Mouse (Mus musculus): ENCODE results near the gene Sapcd1.

Sapcd1 gene

DNA sequence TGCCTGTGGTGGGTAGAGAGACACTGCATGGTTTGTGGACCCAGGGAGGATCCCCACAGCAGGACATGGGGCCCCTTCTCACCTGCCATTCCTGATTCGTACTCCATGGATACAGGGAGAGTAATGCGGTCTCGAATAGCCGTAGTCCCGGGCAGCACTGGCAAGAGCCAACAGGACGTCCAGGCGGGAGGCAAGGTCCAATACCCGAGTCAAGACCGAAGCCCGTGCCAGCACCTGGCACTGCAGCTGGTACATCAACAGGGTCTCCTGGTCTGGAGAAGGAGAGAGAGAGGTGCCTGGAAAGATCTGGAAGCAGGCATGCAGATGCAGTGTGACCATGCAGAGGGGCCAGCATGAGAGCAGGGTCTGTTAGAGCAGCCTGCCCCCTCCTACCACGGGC lies 3.5 kb upstream of the Sapcd1 start:
- DNase-seq (ENCODE audit: low read depth, low spot score): no peak

DNA sequence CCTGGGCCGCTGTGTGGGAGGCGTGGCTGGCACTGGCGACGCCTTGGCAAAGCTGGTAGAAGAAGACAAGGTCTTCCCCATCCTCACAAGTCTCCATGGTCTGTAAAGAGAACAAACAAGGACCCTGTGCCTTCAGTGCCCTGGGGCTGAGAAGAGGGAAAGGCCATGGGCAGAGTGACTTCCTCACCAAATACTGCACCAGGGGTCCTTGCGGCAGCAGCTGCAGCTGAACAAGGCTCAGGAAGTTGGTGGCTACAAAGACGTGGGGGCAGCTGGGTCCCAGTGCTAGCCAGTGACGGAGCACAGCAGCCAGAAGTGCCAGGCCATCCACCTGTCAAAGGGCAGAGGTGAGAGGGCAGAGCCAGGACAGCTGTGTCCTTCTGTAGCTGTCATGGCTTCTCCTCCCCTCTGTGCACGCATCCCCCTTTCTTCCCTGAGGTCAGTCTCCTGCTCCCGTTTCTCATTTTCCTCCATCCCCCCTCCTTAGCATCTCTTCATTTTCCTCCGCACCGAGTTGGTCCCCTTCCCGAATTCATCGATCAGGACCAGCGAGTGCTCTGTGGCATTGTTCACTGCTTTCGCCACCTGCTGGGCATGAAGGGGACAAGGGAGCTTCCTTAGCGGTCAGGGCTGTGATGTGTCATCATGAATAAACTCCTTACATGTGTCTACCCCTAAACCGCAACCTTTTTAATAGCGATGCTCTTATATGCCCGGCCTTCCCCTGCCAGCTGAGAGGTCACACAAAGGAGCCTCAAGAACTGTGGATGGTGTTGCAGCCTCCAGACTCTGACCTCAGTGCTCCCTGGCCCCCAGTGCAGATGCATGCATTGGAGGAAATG lies 2.1 kb upstream of the Sapcd1 start:
- no peak for DNase-seq (ENCODE audit: low read depth, low spot score)

DNA sequence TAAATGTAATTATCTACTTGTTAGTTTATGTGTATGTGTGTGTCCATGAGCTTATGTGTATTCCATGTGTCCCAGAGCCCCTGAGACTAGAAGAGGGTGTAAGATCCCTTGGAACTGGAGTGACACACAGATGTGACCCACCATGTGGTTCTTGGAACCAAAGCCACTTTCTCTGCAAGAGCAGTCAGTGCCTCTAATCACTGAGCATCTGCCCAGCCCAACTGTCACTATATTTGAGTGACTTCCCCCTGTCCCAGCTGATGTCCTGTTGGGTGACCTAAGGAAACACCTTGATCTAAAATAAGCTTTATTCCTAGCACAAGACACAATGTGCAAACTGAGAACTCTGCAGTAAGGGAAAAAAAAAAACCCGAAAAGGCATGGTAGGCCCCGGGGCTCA lies 499 bp upstream of the Sapcd1 start:
- no peak for DNase-seq (ENCODE audit: low read depth, low spot score)

DNA sequence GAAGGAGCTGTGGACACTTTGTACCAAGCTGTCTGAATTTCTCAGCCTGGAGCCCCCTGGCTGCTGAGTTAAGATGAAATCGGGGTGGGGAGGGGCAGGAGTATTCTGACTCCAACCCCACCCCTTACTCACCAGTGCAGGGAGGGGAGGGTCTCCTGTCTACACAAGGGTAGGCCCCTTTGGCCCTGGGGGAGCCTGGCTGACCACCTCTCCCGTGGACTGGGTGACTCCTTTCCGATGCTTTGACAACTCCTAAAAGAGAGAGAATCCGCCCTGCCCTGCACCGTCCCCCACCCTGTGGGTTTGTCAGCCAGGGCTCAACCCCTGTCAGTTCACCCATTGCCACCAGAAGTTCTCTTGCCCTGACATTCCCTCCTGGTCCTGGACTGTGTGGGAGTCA lies 1.6 kb downstream of the Sapcd1 start:
- DNase-seq (ENCODE audit: low read depth, low spot score): no peak

DNA sequence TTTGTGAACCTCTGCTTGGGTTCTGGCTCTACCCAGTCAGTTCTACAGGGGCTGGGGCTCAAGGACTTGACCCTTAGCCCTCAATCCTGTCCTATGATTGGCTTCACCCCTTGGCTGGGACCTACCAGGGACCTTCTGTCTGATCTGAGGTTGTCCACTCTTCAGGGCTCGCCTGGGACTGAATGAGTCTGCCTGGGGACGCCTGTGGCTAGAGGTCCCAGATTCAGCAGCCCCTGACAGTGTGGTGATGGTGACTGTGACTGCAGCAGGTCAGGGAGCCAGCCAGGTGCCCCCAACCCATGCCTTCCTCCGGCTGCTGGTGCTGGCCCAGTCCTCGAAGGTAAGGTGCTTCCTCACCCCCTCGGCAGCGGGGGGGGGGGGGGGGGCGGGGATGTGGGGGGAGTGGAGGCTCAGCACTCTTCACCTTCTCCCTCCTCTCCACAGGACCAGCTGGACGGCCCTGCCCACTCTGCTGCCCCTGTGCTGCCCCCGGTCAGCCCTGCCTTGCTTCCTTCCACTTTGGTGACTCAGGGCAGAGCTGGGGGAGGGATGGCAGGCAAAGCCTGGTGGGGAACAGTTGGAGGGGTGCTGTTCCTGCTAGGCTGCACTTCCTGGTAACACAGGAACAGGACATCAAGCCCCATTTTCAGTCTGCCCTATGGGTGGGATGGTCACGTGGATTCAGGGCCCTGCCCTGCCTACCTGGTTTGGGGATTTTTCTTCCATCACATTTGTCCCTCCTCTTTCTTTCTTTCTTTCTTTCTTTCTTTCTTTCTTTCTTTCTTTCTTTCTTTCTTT lies 2.9 kb downstream of the Sapcd1 start:
- DNase-seq (ENCODE audit: low read depth, low spot score): no peak

DNA sequence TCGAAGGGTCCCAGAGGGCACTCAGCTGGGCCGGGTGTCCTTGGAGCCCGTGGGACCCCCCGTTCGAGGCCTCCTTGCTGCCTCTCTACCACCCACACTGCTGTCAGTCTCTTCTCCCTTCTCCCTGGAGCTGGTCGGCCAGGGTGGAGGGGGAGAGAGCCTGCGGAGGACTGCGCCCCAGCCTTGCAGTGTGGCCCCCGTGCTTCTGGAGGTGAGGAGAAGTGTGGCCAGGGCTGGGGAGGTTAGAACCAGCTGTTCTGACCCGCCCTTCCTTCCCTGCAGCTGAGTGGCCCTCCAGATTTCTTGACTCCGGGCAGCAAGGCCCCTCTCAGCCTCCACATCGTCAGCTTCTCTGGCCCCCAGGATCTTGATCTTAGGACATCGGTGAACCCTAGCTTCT lies 3.6 kb downstream of the Sapcd1 start:
- no peak for DNase-seq (ENCODE audit: low read depth, low spot score)

DNA sequence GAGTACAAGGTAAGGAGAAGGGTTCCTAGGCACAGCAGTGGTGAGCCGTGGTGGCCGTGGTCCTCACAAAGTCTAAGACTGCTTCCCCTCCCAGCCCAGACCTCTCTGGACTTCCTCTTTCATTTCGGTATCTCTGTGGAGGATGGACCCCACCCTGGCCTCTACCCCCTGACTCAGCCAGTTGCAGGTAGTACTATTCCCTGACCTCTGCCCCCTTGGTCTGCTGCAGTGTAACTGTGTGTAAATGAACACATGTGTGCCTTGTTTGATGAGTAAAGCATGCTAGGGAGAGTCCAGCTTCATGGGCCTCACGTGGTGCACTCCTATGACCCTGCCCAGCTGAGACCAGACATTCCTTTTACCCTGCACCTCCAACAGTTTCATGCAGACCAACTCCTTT lies 4.1 kb downstream of the Sapcd1 start:
- no peak for DNase-seq (ENCODE audit: low read depth, low spot score)

DNA sequence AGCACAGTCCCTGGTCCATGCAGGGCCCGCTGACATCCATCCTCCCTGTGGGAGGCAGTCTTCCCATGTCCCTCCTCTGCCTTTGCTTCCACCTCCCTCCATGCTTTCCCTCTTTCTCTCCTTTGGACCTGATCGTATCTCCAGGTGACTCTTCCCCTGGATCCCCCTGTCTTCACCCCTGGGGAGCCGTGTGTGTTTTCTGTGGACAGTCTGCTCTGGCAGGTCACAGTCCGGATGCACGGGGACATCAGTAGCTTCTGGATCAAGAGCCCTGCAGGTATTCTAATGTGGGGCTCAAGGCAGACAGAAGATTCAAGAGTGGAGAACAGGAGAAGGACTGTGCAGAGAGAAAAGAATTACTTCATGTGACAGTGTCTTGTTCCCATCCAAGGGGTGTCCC lies 4.6 kb downstream of the Sapcd1 start:
- no peak for DNase-seq (ENCODE audit: low read depth, low spot score)

DNA sequence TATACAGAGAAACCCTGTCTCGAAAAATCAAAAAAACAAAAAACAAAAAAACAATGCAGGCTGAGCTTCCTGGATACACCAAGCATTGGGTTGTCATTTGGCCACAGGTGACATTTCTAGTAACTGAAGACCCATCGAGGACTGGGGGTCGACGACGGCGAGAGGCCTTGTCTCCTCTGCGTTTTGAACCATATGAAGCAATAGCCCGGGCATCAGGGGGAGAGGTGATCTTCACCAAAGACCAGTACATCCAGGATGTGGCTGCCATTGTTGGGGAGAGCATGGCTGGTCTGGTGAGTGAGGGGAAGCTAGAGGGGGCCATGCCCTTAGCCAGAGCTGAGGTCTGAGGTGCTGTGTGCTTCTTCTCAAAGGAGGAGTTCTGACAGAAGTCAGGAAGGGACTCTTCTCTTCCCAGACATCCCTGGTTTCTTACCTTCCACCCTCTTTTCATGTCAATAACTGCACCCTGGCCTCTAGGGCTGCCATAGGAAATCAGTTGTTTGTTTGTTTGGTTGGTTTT lies 5.2 kb downstream of the Sapcd1 start:
- DNase-seq (ENCODE audit: low read depth, low spot score): no peak

DNA sequence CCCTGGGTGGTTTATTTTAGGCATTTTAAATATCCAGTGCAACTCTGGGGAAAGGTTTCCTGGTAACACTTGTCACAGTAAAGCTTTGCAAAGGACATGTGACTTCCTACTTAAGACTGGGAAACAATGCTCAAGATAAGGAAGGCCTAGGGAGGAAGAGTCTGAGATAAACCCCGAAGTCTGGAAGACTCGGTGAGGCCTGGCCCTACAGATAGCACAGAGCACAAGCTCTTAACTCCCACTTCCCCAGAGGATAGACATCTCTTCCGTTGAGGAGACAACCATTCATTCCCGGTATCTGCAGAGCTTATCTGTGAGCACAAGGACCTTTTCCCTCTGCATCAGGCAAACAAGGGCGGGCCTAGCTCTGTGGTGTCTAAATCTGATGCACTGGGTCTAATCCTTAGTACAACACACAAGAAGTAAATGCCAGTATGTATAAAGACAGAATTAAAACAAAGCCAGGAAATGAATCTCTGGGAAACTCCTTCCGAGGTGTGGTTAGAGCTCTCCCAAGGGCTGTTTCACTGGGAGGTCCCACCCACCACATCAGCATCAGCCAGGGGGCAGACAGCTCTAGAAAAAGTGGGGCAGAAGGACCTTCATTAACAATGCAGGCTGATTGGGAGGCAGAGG lies 5.9 kb downstream of the Sapcd1 start:
- no peak for DNase-seq (ENCODE audit: low read depth, low spot score)

DNA sequence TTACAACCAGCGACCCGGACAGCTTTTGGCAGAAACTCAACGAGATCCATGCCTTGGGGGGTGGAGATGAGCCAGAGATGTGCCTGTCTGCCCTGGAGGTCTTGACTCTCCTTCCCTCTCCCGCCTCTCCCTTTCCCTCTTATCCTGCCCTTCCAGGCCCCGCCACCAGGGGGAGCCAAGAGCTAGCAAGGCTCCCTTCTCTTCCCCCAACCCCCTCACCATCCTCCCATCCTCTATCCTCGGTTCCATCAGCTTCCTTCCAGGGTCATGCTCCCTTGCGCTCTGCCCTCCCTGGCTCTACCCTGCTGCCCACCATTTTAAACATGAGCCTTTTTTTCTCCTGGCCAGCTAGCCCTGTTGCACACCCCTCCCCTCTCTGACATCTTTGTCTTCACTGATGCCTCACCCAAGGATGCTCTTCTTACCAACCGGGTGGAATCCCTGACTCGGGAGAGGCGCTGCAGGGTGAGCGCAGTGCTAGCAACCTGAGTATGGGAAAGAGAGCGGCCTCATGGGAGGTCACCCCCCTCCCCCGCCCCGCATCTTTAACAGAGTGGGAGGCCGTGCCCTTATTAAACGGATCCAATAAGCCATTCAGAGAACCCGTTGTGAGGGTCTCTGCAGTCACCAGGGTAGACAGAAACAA lies 6.5 kb downstream of the Sapcd1 start:
- DNase-seq (ENCODE audit: low read depth, low spot score): peak; percentile 83

DNA sequence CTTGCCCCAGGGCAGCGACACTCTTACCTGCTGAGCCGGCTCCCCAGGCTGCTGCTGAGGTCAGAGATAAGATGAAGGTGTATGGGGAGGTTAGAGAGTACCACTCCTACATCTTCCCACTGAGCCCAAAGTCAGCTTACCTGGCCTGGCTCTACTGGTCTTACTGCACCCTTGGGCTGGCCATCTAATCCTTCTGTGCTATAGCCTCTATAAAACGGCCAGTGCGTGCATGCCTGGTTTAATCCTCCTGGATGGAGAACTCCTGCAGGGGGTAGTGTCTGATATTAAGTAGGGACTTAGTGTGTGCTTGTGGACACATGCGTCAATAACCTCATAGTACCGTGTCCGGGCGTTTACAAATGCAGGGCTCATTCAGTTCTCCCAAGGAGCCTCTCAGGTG lies 7.3 kb downstream of the Sapcd1 start:
- no peak for DNase-seq (ENCODE audit: low read depth, low spot score)

DNA sequence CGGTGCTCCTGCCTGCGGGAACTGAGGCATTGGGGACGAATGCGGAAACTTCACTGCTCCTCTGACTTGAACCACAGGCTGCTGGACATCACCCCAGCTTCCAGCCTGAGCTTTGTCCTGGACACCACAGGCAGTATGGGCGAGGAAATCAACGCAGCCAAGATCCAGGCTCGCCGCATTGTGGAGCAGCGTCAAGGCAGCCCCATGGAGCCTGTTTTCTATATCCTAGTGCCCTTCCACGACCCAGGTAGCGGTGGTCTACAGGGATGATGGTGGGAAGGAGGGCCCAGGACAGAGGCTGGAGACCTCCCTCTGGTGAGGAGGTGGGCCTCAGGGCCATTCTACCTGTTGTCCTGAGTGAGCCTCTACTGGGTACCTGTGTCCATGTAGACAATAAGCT lies 7.9 kb downstream of the Sapcd1 start:
- DNase-seq (ENCODE audit: low read depth, low spot score): no peak

DNA sequence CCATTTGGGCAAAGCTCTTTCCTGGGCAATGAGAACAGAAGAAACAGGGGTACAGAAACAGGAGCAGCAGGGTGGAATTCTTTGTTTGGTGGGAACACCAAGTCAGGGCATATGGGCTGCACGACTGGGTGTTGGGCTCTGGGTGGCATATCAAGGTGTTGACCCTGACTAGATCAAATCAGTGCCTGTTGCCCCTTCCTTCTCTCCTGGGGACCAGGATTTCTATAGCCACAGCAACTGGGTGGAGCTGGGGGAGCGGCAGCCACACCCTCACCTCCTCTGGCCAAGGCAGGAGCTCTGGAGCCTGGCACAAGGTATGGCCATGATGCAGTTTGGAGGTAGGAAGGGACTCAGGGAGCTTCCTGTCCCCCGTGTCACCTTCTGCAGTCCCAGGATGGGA lies 9.6 kb downstream of the Sapcd1 start:
- DNase-seq (ENCODE audit: low read depth, low spot score): no peak

DNA sequence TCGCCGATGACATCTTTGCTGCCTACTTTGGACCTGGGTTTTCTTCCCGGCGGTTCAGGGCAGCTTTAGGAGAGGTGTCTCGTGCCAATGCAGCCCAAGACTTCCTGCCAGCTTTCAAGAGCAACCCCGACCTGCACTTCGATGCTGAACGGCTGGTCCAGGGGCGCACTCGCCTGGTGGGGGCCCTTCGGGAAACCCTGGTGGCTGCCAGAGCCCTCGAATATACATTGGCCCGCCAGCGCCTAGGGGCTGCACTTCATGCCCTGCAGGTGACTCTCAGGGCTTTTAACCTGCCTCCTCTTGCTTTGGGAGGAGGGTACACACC lies 10.1 kb downstream of the Sapcd1 start:
- no peak for DNase-seq (ENCODE audit: low read depth, low spot score)

DNA sequence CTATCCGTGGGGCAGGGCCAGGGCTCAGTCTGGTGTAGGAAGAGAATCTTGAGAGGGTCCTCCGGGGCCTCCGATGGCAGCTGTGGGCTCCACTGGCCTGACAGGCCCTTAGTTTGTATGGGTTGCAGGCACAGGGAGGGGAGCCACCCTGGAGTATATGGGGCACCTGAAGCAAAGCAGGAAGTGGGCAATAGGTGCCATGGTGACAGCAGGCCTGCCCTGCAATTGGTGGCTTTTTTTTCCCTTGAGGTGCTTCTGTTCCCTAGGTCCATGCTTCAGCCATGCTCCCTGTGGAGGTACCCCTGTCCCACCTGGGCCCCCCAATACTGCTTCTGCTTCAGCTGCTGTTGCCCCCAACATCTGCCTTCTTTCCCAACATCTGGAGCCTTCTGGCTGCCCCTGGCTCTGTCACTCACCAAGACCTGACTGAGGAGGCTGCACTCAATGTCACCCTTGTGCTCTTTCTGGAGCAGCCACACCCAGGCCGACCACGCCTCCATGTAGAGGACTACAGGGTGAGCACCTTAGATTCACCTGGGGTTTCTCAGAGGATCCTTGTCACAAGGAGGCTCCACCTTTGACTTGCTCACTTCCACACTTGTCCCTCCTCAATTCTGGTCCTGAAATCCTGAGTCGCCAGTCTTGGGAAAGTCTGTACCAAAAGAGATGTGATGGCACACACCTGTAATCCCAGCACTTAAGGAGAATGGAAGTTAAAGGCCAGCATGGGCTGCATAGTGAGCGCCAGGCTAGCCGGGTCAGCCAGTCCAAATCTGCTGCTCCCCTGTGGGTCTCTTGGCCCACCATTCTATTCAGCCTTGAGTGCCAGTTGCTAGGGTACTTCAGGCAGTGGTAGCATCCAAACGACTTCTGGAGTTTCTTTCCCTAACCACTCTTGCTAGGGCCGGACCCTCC lies 10.8 kb downstream of the Sapcd1 start:
- no peak for DNase-seq (ENCODE audit: low read depth, low spot score)

DNA sequence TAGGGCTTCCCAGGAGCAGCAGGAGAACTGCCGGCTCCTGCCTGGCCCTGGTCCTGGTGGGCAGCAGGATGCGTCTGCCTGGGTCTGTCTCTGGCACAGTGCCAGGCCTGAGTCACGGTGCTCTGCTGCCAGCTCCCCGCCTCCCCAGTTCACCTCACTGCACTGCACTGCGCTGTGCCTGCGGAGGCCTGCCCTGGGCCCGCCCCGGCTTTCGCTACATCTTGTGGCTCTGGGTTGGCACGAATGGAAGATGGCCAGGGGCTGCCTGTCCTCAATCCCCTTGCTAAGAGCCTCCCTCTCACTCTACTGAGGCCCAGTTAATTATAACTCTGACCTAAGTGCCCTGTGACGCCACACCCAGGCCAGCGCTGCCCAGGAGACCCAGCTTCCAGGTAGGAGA lies 11.4 kb downstream of the Sapcd1 start, which contains the start of gene Vwa7:
TSS of gene Vwa7 (plus strand) at position 204 of the 400 bp plus-strand sequence.
- no peak for DNase-seq (ENCODE audit: low read depth, low spot score)

DNA sequence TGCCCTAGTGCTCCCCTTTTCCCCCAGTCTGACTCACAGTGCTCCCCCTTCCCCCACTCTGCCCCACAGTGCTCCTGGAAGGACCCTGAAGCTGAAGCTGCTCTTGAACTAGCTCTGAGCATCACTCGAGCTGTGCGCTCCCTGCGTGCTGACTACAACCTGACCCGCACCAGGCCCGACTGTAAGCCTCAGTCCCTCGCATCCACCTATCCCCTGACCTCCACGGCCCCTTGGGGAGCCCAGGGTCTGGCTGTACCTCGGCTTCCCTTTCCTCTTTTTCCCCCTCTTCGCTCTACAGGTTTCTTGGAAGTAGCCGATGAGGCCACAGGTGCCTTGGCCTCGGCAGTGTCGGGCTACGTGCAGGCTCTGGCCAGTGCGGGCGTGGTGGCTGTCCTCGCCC lies 12.5 kb downstream of the Sapcd1 start:
- DNase-seq (ENCODE audit: low read depth, low spot score): no peak

DNA sequence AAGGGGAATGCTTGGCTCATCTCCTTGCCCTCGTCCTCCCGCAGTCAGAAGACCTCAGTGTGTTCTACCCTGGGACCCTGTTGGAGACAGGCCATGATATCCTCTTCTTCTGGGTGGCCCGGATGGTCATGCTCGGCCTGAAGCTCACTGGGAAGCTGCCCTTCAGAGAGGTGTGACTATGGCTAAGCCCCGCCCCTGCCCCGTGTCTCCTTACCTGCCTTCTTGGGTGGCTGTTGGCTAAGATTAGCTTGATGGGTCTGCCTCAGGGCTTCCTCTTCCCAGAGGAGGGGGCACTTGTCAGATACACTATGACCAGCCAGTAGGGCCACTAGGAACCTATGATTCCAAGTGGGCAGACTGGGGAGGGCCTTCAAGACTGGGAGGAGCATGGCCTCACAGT lies 14.6 kb downstream of the Sapcd1 start:
- no peak for DNase-seq (ENCODE audit: low read depth, low spot score)

DNA sequence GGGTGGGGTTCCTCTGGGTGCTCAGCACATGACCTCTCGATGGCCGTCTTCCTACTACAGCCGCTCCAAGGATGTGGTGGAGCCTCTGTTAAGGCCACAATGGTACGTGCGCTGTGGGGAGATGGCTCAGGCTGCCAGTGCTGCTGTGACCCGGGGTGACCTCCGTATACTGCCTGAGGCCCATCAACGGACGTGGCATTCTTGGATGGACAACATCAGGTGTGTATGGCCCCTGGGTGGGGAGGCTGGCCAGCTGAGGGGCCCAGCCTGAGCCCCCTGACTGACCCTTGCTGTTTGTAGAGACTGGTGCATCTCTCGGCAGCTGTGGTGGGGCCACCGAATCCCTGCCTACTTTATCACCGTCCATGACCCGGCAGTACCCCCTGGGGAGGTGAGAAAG lies 15.4 kb downstream of the Sapcd1 start:
- no peak for DNase-seq (ENCODE audit: low read depth, low spot score)

DNA sequence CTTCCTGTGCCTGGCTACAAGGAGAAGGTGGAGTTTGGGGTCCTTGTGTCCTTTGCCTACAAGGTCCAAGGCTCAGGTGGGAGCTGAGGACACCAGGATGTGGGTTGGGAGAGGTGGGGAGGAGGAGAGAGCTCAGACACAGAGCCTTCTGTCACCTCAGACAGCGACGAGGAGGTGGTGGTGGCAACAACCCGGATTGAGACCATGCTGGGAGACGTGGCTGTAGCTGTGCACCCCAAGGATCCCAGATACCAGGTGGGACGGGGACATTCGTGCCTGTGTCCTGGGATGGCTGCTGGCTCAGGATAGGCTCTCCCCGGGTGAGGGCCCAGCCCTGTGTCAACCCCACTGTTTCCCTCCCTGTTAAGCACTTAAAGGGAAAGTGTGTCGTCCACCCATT lies 16.4 kb downstream of the Sapcd1 start:
- no peak for DNase-seq (ENCODE audit: low read depth, low spot score)

All from R1 (cell line).